Mouse (Mus musculus) intestine, embryonic 14.5 days (tissue): ENCODE results near the gene Tbc1d1. TPM values are rescaled to one million over a fixed set of nuclear protein-coding genes. Genes with fewer than 3 reads are reported as not detected.

Experiments used
- ATAC-seq: fragments of 200-750 bp; cut with Nextera tagmentation; replicated peaks from 2 replicates; pipeline ENCODE4 v1.8.0; 2017; ENCODE audit warnings: low read depth, moderate number of reproducible peaks, moderate TSS enrichment, moderate library complexity; ENCODE audit not compliant: low FRiP score, low TSS enrichment
- DNase-seq: peaks from one replicate; pipeline ENCODE4 v3.0.0-alpha.2; 2018; ENCODE audit warnings: low spot score
- H3K27ac ChIP-seq: fragments of 300-500 bp; sonication (generic); 2 replicates; pipeline ENCODE4 v1.5.1; 2014; ENCODE audit warnings: low read depth, mild to moderate bottlenecking, control low read depth
- H3K27me3 ChIP-seq: fragments of 300-500 bp; sonication (generic); replicated peaks from 2 replicates; pipeline ENCODE4 v1.6.1; 2014; ENCODE audit warnings: low read length, control low read depth; ENCODE audit not compliant: control insufficient read depth, insufficient read depth
- H3K36me3 ChIP-seq: fragments of 300-500 bp; sonication (generic); 2 replicates; pipeline ENCODE4 v1.6.1; 2014; ENCODE audit warnings: low read length, control low read depth; ENCODE audit not compliant: control insufficient read depth, insufficient read depth
- H3K4me1 ChIP-seq: fragments of 300-500 bp; sonication (generic); replicated peaks from 2 replicates; pipeline ENCODE4 v1.6.1; 2014; ENCODE audit warnings: low read length, control low read depth, mixed read lengths; ENCODE audit not compliant: control insufficient read depth, insufficient read depth
- H3K4me2 ChIP-seq: fragments of 300-500 bp; sonication (generic); 2 replicates; pipeline ENCODE4 v1.6.1; 2014; ENCODE audit warnings: low read length
- H3K4me3 ChIP-seq: fragments of 300-500 bp; sonication (generic); 2 replicates; pipeline ENCODE4 v1.5.1; 2014; ENCODE audit warnings: low read depth, low read length, control low read depth, mixed read lengths
- H3K9ac ChIP-seq: fragments of 300-500 bp; sonication (generic); 2 replicates; pipeline ENCODE4 v1.6.1; 2014; ENCODE audit warnings: mild to moderate bottlenecking, low read length
- H3K9me3 ChIP-seq: fragments of 300-500 bp; sonication (generic); 2 replicates; pipeline ENCODE4 v1.6.1; 2016; ENCODE audit warnings: low read length, control low read depth; ENCODE audit not compliant: control insufficient read depth
- WGBS: fragments of 180-500 bp; shearing (Covaris S2); extraction: QIAGEN DNeasy Blood & Tissue Kit; methylation state at CpG from one replicate; pipeline ENCODE4 v1.1.7; 2014; 5-methylcytosine and 5-hydroxymethylcytosine counted together
- polyA plus RNA-seq: library from polyadenylated mRNA; unstranded; fragments of >200 nt; fragmentation: Nextera tagmentation; extraction: Ambion mirVana; gene quantifications from 2 replicates; pipeline ENCODE4 v1.2.1, GENCODE M21; 2014

Tbc1d1 gene
- polyA plus RNA-seq, 1 experiment from 2014 or later, result 41.3 TPM

- peak overlapping the region; percentile 12; the same call in 1 of the 2 replicates for H3K27ac ChIP-seq
- peaks cover 28% of the 10 kb centered on the region for H3K36me3 ChIP-seq
- H3K9ac ChIP-seq, result no peak overlapping the region
- 30% methylated on average over 6 of the region's 6 CpGs for WGBS
- H3K4me3 ChIP-seq, result no peak overlapping the region
- no peaks in the 10 kb centered on the region for H3K27me3 ChIP-seq
- DNase-seq, result no peak
- H3K4me2 ChIP-seq, result no peak overlapping the region
- H3K4me1 ChIP-seq, result peaks cover 6% of the 10 kb centered on the region; the same call in 1 of the 2 replicates
- no peaks in the 10 kb centered on the region for H3K9me3 ChIP-seq
- ATAC-seq, result no peak
These were observed 158.4 kb downstream of the Tbc1d1 start for GRCm38 (mm10) chr5:64314288-64315052.

GRCm38 (mm10) chr5:64315088-64315487, 159.0 kb downstream of the Tbc1d1 start:
- Histone ChIP-seq H3K27ac (no peak overlapping the region), H3K9ac (no peak overlapping the region), H3K4me3 (no peak overlapping the region), H3K36me3 (peaks cover 30% of the 10 kb centered on the region), H3K27me3 (no peaks in the 10 kb centered on the region), H3K4me2 (no peak overlapping the region), H3K4me1 (peaks cover 6% of the 10 kb centered on the region; the same call in 1 of the 2 replicates), H3K9me3 (no peaks in the 10 kb centered on the region)
- DNase-seq (no peak), ATAC-seq (no peak)
- WGBS, result 90% methylated on average over 1 of the region's 1 CpGs

DNA sequence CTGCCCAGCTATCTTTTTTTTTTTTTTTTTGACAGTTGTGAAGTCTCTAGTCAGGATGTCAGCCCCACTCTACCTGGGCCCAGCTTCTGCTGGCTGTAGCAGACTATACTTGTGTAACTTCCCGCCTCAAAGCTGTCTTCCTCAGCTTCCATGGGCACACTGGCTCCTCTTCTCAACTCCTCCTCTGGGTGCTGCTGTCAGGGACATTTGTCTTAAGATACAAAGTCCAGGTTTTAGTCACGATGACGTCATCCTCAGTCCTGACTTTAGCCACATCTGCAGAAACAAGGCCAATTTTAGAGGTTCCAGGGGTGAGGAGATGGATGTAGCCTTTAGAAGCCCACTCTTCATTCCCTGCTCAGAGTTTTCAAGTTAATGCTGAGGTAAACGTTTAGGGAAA, 167.2 kb downstream of the Tbc1d1 start:
- no peak for DNase-seq
- ATAC-seq, result no peak
- Histone ChIP-seq H3K4me3 (no peak overlapping the region), H3K9ac (no peak overlapping the region), H3K27me3 (no peaks in the 10 kb centered on the region), H3K4me1 (peaks cover 10% of the 10 kb centered on the region; the same call in 1 of the 2 replicates), H3K36me3 (peaks cover 41% of the 10 kb centered on the region), H3K9me3 (no peaks in the 10 kb centered on the region), H3K27ac (no peak overlapping the region), H3K4me2 (no peak overlapping the region)
- WGBS, result 76% methylated on average over 4 of the region's 4 CpGs

DNA sequence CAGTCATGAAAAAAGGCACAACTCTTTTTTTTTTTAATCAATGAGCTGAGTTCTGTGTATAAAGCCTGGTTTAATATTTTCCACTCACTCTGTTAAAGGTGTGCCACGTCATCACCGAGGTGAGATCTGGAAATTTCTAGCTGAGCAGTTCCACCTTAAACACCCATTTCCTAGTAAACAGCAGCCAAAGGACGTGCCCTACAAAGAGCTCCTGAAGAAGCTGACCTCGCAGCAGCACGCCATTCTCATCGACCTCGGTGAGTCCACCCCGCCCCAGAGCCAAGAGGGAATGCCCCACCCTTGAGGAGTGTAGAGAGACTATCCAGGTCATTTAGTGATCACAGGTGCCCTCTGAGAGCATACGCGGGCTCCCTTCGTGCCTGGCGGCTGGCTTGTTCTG, 168.2 kb downstream of the Tbc1d1 start:
- Histone ChIP-seq H3K9me3 (no peaks in the 10 kb centered on the region), H3K4me3 (no peak overlapping the region), H3K4me2 (no peak overlapping the region), H3K27ac (no peak overlapping the region), H3K27me3 (no peaks in the 10 kb centered on the region), H3K36me3 (peaks cover 47% of the 10 kb centered on the region), H3K9ac (no peak overlapping the region), H3K4me1 (peaks cover 10% of the 10 kb centered on the region; the same call in 1 of the 2 replicates)
- DNase-seq (no peak), ATAC-seq (0 out of 2 replicates have a peak, but pooled peaks have one; percentile 34)
- WGBS, result 91% methylated on average over 12 of the region's 12 CpGs

- H3K9me3 ChIP-seq, result no peaks in the 10 kb centered on the region
- 83% methylated on average over 8 of the region's 8 CpGs for WGBS
- ATAC-seq, result no peak
- H3K4me3 ChIP-seq, result no peak overlapping the region
- no peaks in the 10 kb centered on the region for H3K27me3 ChIP-seq
- no peak overlapping the region for H3K9ac ChIP-seq
- DNase-seq, result no peak
- H3K27ac ChIP-seq, result no peak overlapping the region
- H3K4me2 ChIP-seq, result no peak overlapping the region
- peaks cover 10% of the 10 kb centered on the region; the same call in 1 of the 2 replicates for H3K4me1 ChIP-seq
- peaks cover 49% of the 10 kb centered on the region for H3K36me3 ChIP-seq
These were observed 168.8 kb downstream of the Tbc1d1 start for GRCm38 (mm10) chr5:64324920-64325319.

DNA sequence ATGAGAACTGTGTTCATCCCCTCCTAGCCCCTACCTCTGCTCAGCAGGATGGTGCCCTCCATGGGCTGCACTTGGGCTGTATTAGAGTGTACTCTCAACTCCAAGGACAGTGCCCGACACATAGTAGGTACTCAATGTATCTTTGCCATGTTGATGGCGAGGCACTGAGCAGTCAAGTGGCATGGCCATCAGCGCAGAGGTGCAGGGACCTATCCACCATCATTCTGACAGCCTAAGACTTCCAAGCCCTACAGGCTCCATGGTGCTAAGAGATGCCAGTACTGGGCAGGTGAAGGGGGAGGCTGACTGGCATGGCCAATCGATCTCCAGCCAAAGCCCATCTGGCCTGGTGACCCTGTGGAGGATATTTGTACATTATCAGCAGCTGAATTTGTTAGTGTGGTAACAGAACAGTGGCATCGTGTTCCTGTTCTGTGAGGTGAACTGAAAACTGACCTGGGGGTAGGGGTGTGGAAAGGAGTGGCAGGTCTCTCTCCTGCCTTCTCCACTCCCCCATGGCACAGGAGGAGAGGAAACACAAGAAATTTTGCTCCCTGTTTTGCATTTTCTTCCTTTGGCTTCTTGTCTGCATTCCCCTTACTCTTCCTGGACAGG, 169.7 kb downstream of the Tbc1d1 start:
- 88% methylated on average over 5 of the region's 5 CpGs for WGBS
- Histone ChIP-seq H3K9me3 (no peaks in the 10 kb centered on the region), H3K4me3 (no peak overlapping the region), H3K27ac (peak overlapping the region; percentile 11; the same call in 1 of the 2 replicates), H3K27me3 (no peaks in the 10 kb centered on the region), H3K4me2 (no peak overlapping the region), H3K9ac (no peak overlapping the region), H3K4me1 (peaks cover 10% of the 10 kb centered on the region; the same call in 1 of the 2 replicates), H3K36me3 (peaks cover 50% of the 10 kb centered on the region)
- ATAC-seq (no peak), DNase-seq (no peak)

GRCm38 (mm10) chr5:64326427-64327181, 170.5 kb downstream of the Tbc1d1 start:
- no peaks in the 10 kb centered on the region for H3K27me3 ChIP-seq
- ATAC-seq, result no peak
- H3K27ac ChIP-seq, result peak overlapping the region; percentile 11; the same call in 1 of the 2 replicates
- DNase-seq, result no peak
- H3K4me3 ChIP-seq, result no peak overlapping the region
- H3K9ac ChIP-seq, result no peak overlapping the region
- H3K4me2 ChIP-seq, result no peak overlapping the region
- peaks cover 10% of the 10 kb centered on the region; the same call in 1 of the 2 replicates for H3K4me1 ChIP-seq
- WGBS, result 62% methylated on average over 7 of the region's 7 CpGs
- peaks cover 51% of the 10 kb centered on the region for H3K36me3 ChIP-seq
- no peaks in the 10 kb centered on the region for H3K9me3 ChIP-seq

DNA sequence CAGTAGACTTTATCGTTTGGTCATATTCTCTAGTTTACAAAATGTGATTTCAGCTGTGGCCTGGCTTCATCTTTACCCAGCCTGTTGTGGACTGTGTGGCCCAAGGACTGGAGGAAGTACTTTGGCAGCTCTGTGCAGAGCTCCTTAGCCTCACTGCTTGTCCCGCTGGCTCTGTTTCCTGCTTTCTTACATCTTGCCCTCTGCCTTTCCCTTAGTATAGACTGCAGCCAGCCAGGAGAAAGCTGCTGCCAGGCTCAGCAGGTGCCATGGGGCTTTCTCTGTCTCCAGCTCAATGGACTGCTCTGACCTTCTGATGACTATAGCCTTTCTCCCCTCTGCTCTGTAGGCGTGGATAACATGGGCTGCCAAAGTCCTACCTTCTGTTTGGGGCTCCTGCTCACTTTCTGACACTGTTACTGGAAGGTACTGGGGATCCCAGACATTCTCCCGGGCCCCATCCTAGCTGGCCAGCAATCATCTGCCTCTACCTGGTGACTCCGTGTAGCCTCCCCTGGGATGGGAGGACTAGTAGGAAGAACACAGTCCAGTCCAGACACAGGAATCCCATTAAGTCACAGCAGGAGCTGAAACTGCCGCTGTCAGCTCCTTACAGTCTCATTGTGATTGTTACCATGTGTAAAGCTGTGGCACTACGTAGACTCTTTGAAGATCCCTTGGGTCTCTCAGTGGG, 171.3 kb downstream of the Tbc1d1 start:
- no peak for DNase-seq
- Histone ChIP-seq H3K27ac (no peak overlapping the region), H3K9ac (no peak overlapping the region), H3K4me1 (peaks cover 10% of the 10 kb centered on the region; the same call in 1 of the 2 replicates), H3K27me3 (no peaks in the 10 kb centered on the region), H3K4me3 (no peak overlapping the region), H3K4me2 (no peak overlapping the region), H3K9me3 (no peaks in the 10 kb centered on the region), H3K36me3 (peaks cover 56% of the 10 kb centered on the region)
- no peak for ATAC-seq
- WGBS, result 84% methylated on average over 7 of the region's 7 CpGs
